Mouse (Mus musculus): ENCODE measurements around the gene Atp8b5. TPM values are rescaled to one million over a fixed set of nuclear protein-coding genes. Genes with fewer than 3 reads are reported as not detected.

Gene Atp8b5
- not detected for total RNA-seq (2023)

GRCm38 (mm10) chr4:43266623-43267322 is at the start of gene Atp8b5:
Gene Atp8b5 (plus strand): TSS chr4:43267159.

GRCm38 (mm10) chr4:43381408-43382154 is 114.6 kb downstream of the Atp8b5 start, which contains the start of gene Rusc2:
Gene Rusc2 (plus strand): TSS chr4:43381979.

Other genes starting within 250 kb of the Atp8b5 start
- 41.2 TPM for gene Pigo, start 241.3 kb upstream of the Atp8b5 start, total RNA-seq (2023)
- 60.1 TPM for gene Stoml2, start 235.4 kb upstream of the Atp8b5 start, total RNA-seq (2023)
- 5.2 TPM for gene Fam214b, start 220.9 kb upstream of the Atp8b5 start, total RNA-seq (2023)
- 0.34 TPM for gene Unc13b, start 208.2 kb upstream of the Atp8b5 start, total RNA-seq (2023)
- not detected for gene Rusc2, start 114.8 kb downstream of the Atp8b5 start, total RNA-seq (2023)
- not detected for gene Fam166b, start 162.0 kb downstream of the Atp8b5 start, total RNA-seq (2023)
- gene Tesk1, start 174.8 kb downstream of the Atp8b5 start, total RNA-seq (2023) = 39.7 TPM
- 73.2 TPM for gene Cd72, start 187.5 kb downstream of the Atp8b5 start, total RNA-seq (2023)
- gene Sit1, start 216.6 kb downstream of the Atp8b5 start, total RNA-seq (2023) = 52.7 TPM
- gene Ccdc107, start 225.7 kb downstream of the Atp8b5 start, total RNA-seq (2023) = 26.8 TPM
- gene Arhgef39, start 232.5 kb downstream of the Atp8b5 start, total RNA-seq (2023) = not detected
- gene Car9, start 239.8 kb downstream of the Atp8b5 start, total RNA-seq (2023) = not detected

Measured in CD8-positive naive resting alpha-beta T cell, adult 57 days (primary cell).